Mouse (Mus musculus): ENCODE data around the gene Secisbp2l.

GRCm38 (mm10) chr2:125826201-125826600, 43.5 kb upstream of the Secisbp2l start:
- TF ChIP-seq CTCF (IDR thresholded peaks at IDR 0.05; ENCODE audit: low read depth) (no peak), EP300 (optimal IDR thresholded peaks at IDR 0.05) (no peak)
